Mouse (Mus musculus) midbrain, embryonic 15.5 days (tissue): ENCODE results near the gene Wnt2. TPM values are rescaled to one million over a fixed set of nuclear protein-coding genes. Genes with fewer than 3 reads are reported as not detected.

Experiments used
- polyA plus RNA-seq: library from polyadenylated mRNA; unstranded; fragments of >200 nt; fragmentation: Nextera tagmentation; extraction: Ambion mirVana; gene quantifications from 2 replicates; pipeline ENCODE4 v1.2.1, GENCODE M21; 2015

Gene Wnt2
- polyA plus RNA-seq, 1 experiment from 2014 or later = 0.40 TPM

Other genes starting within 250 kb of the Wnt2 start
- not detected in 2 replicates for gene Asz1, start 78.5 kb upstream of the Wnt2 start, polyA plus RNA-seq
- gene Cftr, start 140.1 kb upstream of the Wnt2 start, polyA plus RNA-seq = 0.46 and 0.81 TPM in 2 replicates